Mouse (Mus musculus): ENCODE results near the gene Six4. TPM values are rescaled to one million over a fixed set of nuclear protein-coding genes. Genes with fewer than 3 reads are reported as not detected.
"Not testable (repeated sequence)": the region's sequence is repeated elsewhere in the genome, so short reads cannot be mapped to it uniquely, and the experiment has no call there.

Gene Six4
- under 1 TPM; 0.69 to 0.74 TPM for total RNA-seq (2021)
- long read RNA-seq, experiment 1, result 0 reads
- long read RNA-seq, experiment 2, result 0 reads

GRCm38 (mm10) chr12:73113196-73113595 lies at the start of gene Six4:
Gene Six4 (minus strand): TSS chr12:73113456.
- peak; percentile 9 to 10 for DNase-seq (ENCODE audit: low spot score in 2 of 2)

GRCm38 (mm10) chr12:73162408-73163181 lies 49.3 kb upstream of the Six4 start:
- peak in 1 of 2 experiments; percentile 13 for DNase-seq (ENCODE audit: low spot score in 2 of 2)

GRCm38 (mm10) chr12:73160341-73160740 lies 47.1 kb upstream of the Six4 start:
- DNase-seq (ENCODE audit: low spot score in 2 of 2), result peak in 1 of 2 experiments; percentile 4

GRCm38 (mm10) chr12:73154150-73154549 lies 40.9 kb upstream of the Six4 start:
- no peak for DNase-seq (ENCODE audit: low spot score in 2 of 2)

GRCm38 (mm10) chr12:73151038-73151437 lies 37.8 kb upstream of the Six4 start:
- DNase-seq (ENCODE audit: low spot score in 2 of 2), result not testable (repeated sequence)

GRCm38 (mm10) chr12:73147236-73147635 lies 34.0 kb upstream of the Six4 start:
- DNase-seq (ENCODE audit: low spot score in 2 of 2), result no peak

GRCm38 (mm10) chr12:73140732-73141131 lies 27.5 kb upstream of the Six4 start:
- no peak for DNase-seq (ENCODE audit: low spot score in 2 of 2)

- DNase-seq (ENCODE audit: low spot score in 2 of 2), result no peak
Measured at GRCm38 (mm10) chr12:73125250-73125649, 12.0 kb upstream of the Six4 start.

GRCm38 (mm10) chr12:73123093-73124041 lies 10.1 kb upstream of the Six4 start, which contains the start of gene Mnat1:
Gene Mnat1 (plus strand): TSS chr12:73123717.
- DNase-seq (ENCODE audit: low spot score in 2 of 2), result peak; percentile 79 to 82

- DNase-seq (ENCODE audit: low spot score in 2 of 2), result peak; percentile 14
Measured at GRCm38 (mm10) chr12:73112326-73113087, 749 bp downstream of the Six4 start.

GRCm38 (mm10) chr12:73111561-73112325 lies 1.5 kb downstream of the Six4 start:
- DNase-seq (ENCODE audit: low spot score in 2 of 2), result no peak

- DNase-seq (ENCODE audit: low spot score in 2 of 2), result no peak
Measured at GRCm38 (mm10) chr12:73110431-73111111, 2.7 kb downstream of the Six4 start.

GRCm38 (mm10) chr12:73107821-73108220 lies 5.4 kb downstream of the Six4 start:
- no peak for DNase-seq (ENCODE audit: low spot score in 2 of 2)

GRCm38 (mm10) chr12:73103713-73104112 lies 9.5 kb downstream of the Six4 start:
- DNase-seq (ENCODE audit: low spot score in 2 of 2), result no peak

- no peak for DNase-seq (ENCODE audit: low spot score in 2 of 2)
Measured at GRCm38 (mm10) chr12:73098593-73098992, 14.7 kb downstream of the Six4 start.

GRCm38 (mm10) chr12:73096177-73096576 lies 17.1 kb downstream of the Six4 start:
- DNase-seq (ENCODE audit: low spot score in 2 of 2), result not testable (repeated sequence)

GRCm38 (mm10) chr12:73094605-73095004 lies 18.7 kb downstream of the Six4 start:
- no peak for DNase-seq (ENCODE audit: low spot score in 2 of 2)

- DNase-seq (ENCODE audit: low spot score in 2 of 2), result no peak
Measured at GRCm38 (mm10) chr12:73094189-73094588, 19.1 kb downstream of the Six4 start.

GRCm38 (mm10) chr12:73090672-73091335 lies 22.5 kb downstream of the Six4 start:
- DNase-seq (ENCODE audit: low spot score in 2 of 2), result no peak

All from layer of hippocampus, postnatal 14 days (tissue).